Mouse (Mus musculus) myocyte (in vitro differentiated cells): ENCODE results near the gene Rnf6.

Experiments
- CEBPB ChIP-seq: IDR thresholded peaks from 2 replicates; pipeline ENCODE4 v1.6.1; 2011; ENCODE audit warnings: mild to moderate bottlenecking, moderate library complexity; ENCODE audit not compliant: poor library complexity, insufficient read depth, severe bottlenecking
- E2F4 ChIP-seq: IDR thresholded peaks from one replicate; pipeline ENCODE4 v1.6.1; 2011; ENCODE audit warnings: mild to moderate bottlenecking, control low read depth, moderate library complexity; ENCODE audit not compliant: insufficient read depth
- MAX ChIP-seq: IDR thresholded peaks from one replicate; pipeline ENCODE4 v1.6.1; 2011; ENCODE audit warnings: low read depth, mild to moderate bottlenecking, control low read depth
- MYOD1 ChIP-seq, 3 experiments: IDR thresholded peaks; one replicate each; pipeline ENCODE4 v1.6.1; 2011; ENCODE audit warnings: control low read depth in 2 of 3, low read depth in 2 of 3, mild to moderate bottlenecking in 2 of 3, moderate library complexity in 1 of 3; ENCODE audit not compliant: insufficient read length in 2 of 3, control insufficient read depth in 1 of 3
- MYOG ChIP-seq, 3 experiments: IDR thresholded peaks; one replicate each; pipeline ENCODE4 v1.6.1; 2011; ENCODE audit warnings: control low read depth in 2 of 3, low read depth in 2 of 3, mild to moderate bottlenecking in 2 of 3; ENCODE audit not compliant: insufficient read length in 2 of 3, control insufficient read depth in 1 of 3, insufficient read depth in 1 of 3
- POLR2A ChIP-seq: IDR thresholded peaks from one replicate; pipeline ENCODE4 v1.6.1; 2011; ENCODE audit warnings: low read depth, mild to moderate bottlenecking, control low read depth, moderate library complexity; ENCODE audit not compliant: insufficient read length
- POLR2AphosphoS2 ChIP-seq: IDR thresholded peaks from one replicate; pipeline ENCODE4 v1.6.1; 2011; ENCODE audit warnings: low read depth, control low read depth; ENCODE audit not compliant: insufficient read length
- TCF3 ChIP-seq: IDR thresholded peaks from one replicate; pipeline ENCODE4 v1.6.1; 2011; ENCODE audit warnings: low read depth, control low read depth; ENCODE audit not compliant: insufficient read length

- TF ChIP-seq POLR2A (no peak), POLR2AphosphoS2 (no peak), CEBPB (no peak), MYOG (IDR thresholded peaks at IDR 0.05; ENCODE audit: control insufficient read depth in 1 of 3, insufficient read depth in 1 of 3, insufficient read length in 2 of 3, low read depth in 2 of 3) (no peak), MYOD1 (IDR thresholded peaks at IDR 0.05; ENCODE audit: control insufficient read depth in 1 of 3, insufficient read length in 2 of 3, low read depth in 2 of 3) (no peak), TCF3 (no peak), MAX (no peak), E2F4 (no peak)
Measured at GRCm38 (mm10) chr5:146188712-146189111, 32.6 kb downstream of the Rnf6 start.
